Mouse (Mus musculus): ENCODE measurements around the gene Gm21987. TPM values are rescaled to one million over a fixed set of nuclear protein-coding genes. Genes with fewer than 3 reads are reported as not detected.

Gm21987 gene
- total and polyA plus RNA-seq, 2 experiments, result not detected

DNA sequence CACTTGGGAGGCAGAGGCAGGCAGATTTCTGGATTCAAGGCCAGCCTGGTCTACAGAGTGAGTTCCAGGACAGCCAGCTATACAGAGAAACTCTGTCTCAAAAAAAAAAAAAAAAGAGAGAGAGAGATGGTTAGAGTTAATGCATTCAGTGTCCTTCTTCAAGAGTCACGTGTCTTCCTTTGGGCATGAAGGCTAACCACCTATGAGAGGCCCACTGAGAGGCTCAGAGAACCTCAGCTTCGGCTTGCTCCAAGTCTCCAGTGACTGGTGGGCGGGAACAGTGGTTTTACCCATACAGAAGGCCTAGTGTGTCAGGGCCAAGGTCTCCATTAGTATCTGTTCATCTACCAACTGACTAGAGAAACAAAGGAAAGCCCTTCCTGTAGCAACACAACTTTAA, 52.2 kb downstream of the Gm21987 start:
- DNase-seq (ENCODE audit: extremely low read depth, low read depth, low spot score), result no peak
- 77% methylated on average over 3 of the region's 3 CpGs for WGBS
- Histone ChIP-seq H3K27ac (replicated peaks; ENCODE audit: insufficient read depth, low read depth, low read length) (no peak overlapping the region), H3K79me2 (ENCODE audit: control insufficient read depth, insufficient read depth, low read length) (no peaks in the 10 kb centered on the region), H3K9ac (ENCODE audit: low read depth, low read length) (no peak overlapping the region), H3K4me1 (ENCODE audit: control insufficient read depth, insufficient read depth, low read length) (no peaks in the 10 kb centered on the region), H3K36me3 (ENCODE audit: control insufficient read depth, insufficient read depth, low read length) (peaks cover 3% of the 10 kb centered on the region), H3K4me3 (ENCODE audit: insufficient read depth, low read depth, low read length) (no peak overlapping the region), H3K27me3 (ENCODE audit: control insufficient read depth, insufficient read depth, low read length) (no peaks in the 10 kb centered on the region)
- no peak for TF ChIP-seq POLR2A (IDR thresholded peaks at IDR 0.05; ENCODE audit: extremely low read depth, insufficient read depth, low read length)
- no peak for TF ChIP-seq CTCF (IDR thresholded peaks at IDR 0.05; ENCODE audit: low read depth, low read length)

DNA sequence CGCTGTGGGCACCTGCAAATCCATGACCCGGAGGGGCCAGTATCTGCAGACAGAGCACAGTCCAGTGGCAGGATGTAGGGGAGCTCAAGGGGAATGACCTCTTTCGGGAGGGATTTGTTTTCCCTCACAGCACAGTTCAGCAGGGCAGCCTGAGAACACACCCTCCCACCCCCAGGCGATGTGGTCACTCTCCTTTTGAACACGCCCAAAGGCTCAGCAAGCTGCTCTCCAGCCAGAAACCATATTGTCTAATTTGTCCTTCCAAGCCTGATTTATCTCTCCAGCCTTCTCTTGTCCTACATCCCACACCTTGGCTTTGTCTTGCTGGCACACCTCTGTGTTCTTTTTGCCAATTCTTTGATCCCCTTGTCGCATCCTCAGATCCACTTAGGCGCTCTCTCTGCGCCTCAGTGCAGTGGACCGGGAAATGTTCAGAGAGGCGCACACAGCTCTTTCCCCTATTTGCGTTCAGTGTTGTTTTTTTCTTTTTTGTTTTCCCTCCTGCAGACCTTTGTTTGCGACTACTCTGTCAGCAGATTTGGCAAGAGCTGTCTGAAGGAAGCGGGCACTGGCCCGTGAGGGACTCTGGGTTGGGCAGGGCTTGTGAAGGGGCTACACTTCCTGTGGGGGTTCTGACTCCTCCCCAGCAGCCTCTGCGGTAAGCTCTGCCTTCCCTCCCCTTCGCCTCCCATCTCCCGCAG, 52.8 kb downstream of the Gm21987 start:
- no peak for DNase-seq (ENCODE audit: extremely low read depth, low read depth, low spot score)

DNA sequence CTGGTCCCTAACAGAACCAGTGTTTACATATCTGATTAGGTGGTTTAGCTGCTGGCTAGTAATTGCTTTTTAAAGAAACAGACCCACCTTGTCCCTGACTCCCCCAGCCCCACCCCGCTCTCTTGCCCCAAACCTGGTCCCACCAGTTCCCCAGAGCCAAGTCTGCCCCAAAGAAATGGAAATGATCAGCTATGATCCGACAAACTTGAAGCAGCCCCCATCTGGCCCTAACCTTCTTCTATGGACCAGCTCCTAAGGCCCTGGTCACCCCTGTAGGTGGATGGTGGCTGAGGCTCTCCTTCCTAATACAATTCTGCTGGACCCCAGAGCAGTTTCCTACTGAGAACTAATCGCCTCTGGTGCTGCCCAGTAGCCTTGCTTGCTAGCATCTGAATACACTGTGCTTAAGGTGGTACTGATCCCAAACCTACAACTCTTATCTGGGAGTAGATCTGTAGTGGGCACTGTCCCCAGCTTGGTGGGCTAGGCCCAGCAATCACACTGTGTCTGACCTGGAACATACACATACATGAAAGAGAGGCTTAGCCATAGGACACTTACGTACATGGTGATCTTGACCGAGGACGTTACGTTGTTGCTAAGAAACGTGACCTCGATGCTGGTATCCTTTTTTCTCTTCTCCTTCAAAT, 53.6 kb downstream of the Gm21987 start:
- H3K4me1 ChIP-seq (ENCODE audit: control insufficient read depth, insufficient read depth, low read length), result no peaks in the 10 kb centered on the region
- H3K27ac ChIP-seq (replicated peaks; ENCODE audit: insufficient read depth, low read depth, low read length), result no peak overlapping the region
- TF ChIP-seq POLR2A (IDR thresholded peaks at IDR 0.05; ENCODE audit: extremely low read depth, insufficient read depth, low read length), result no peak
- TF ChIP-seq CTCF (IDR thresholded peaks at IDR 0.05; ENCODE audit: low read depth, low read length), result no peak
- peaks cover 10% of the 10 kb centered on the region for H3K36me3 ChIP-seq (ENCODE audit: control insufficient read depth, insufficient read depth, low read length)
- H3K79me2 ChIP-seq (ENCODE audit: control insufficient read depth, insufficient read depth, low read length), result no peaks in the 10 kb centered on the region
- WGBS, result 86% methylated on average over 9 of the region's 9 CpGs
- DNase-seq (ENCODE audit: extremely low read depth, low read depth, low spot score), result no peak
- H3K4me3 ChIP-seq (ENCODE audit: insufficient read depth, low read depth, low read length), result no peak overlapping the region
- no peak overlapping the region for H3K9ac ChIP-seq (ENCODE audit: low read depth, low read length)
- H3K27me3 ChIP-seq (ENCODE audit: control insufficient read depth, insufficient read depth, low read length), result no peaks in the 10 kb centered on the region

More for the DNA sequence above, 52.8 kb downstream of the Gm21987 start:
- TF ChIP-seq POLR2A (IDR thresholded peaks at IDR 0.05; ENCODE audit: extremely low read depth, insufficient read depth, low read length), result no peak
- TF ChIP-seq CTCF (IDR thresholded peaks at IDR 0.05; ENCODE audit: low read depth, low read length), result no peak
- WGBS, result 51% methylated on average over 17 of the region's 17 CpGs
- no peaks in the 10 kb centered on the region for H3K79me2 ChIP-seq (ENCODE audit: control insufficient read depth, insufficient read depth, low read length)
- H3K27ac ChIP-seq (replicated peaks; ENCODE audit: insufficient read depth, low read depth, low read length), result no peak overlapping the region
- H3K9ac ChIP-seq (ENCODE audit: low read depth, low read length), result no peak overlapping the region
- no peak overlapping the region for H3K4me3 ChIP-seq (ENCODE audit: insufficient read depth, low read depth, low read length)
- H3K36me3 ChIP-seq (ENCODE audit: control insufficient read depth, insufficient read depth, low read length), result peaks cover 9% of the 10 kb centered on the region
- no peaks in the 10 kb centered on the region for H3K4me1 ChIP-seq (ENCODE audit: control insufficient read depth, insufficient read depth, low read length)
- no peaks in the 10 kb centered on the region for H3K27me3 ChIP-seq (ENCODE audit: control insufficient read depth, insufficient read depth, low read length)

DNA sequence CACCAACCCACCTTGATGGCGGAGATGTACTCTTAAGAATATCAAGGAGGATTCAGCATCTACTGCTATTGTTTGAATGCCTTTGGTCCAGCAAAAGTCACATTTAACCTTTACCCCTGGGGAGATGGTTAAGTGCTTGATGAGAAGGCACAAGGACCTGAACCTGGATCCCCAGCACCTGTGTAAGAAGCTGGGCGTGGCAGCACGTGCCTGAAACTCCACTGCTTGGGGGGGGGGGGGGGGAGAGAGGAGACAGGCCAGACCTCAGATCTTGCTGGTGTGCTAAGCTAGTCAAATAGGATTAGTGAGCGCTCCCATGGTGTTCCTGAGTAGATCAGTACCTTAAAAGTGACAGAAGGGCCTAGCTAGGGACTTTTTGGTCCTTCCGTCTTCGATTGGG, 54.6 kb downstream of the Gm21987 start:
- H3K4me1 ChIP-seq (ENCODE audit: control insufficient read depth, insufficient read depth, low read length), result no peaks in the 10 kb centered on the region
- no peaks in the 10 kb centered on the region for H3K27me3 ChIP-seq (ENCODE audit: control insufficient read depth, insufficient read depth, low read length)
- H3K27ac ChIP-seq (replicated peaks; ENCODE audit: insufficient read depth, low read depth, low read length), result no peak overlapping the region
- DNase-seq (ENCODE audit: extremely low read depth, low read depth, low spot score), result no peak
- no peak overlapping the region for H3K4me3 ChIP-seq (ENCODE audit: insufficient read depth, low read depth, low read length)
- H3K9ac ChIP-seq (ENCODE audit: low read depth, low read length), result no peak overlapping the region
- no peaks in the 10 kb centered on the region for H3K79me2 ChIP-seq (ENCODE audit: control insufficient read depth, insufficient read depth, low read length)
- WGBS, result 96% methylated on average over 6 of the region's 6 CpGs
- TF ChIP-seq CTCF (IDR thresholded peaks at IDR 0.05; ENCODE audit: low read depth, low read length) (no peak), POLR2A (IDR thresholded peaks at IDR 0.05; ENCODE audit: extremely low read depth, insufficient read depth, low read length) (no peak)
- peaks cover 11% of the 10 kb centered on the region for H3K36me3 ChIP-seq (ENCODE audit: control insufficient read depth, insufficient read depth, low read length)

DNA sequence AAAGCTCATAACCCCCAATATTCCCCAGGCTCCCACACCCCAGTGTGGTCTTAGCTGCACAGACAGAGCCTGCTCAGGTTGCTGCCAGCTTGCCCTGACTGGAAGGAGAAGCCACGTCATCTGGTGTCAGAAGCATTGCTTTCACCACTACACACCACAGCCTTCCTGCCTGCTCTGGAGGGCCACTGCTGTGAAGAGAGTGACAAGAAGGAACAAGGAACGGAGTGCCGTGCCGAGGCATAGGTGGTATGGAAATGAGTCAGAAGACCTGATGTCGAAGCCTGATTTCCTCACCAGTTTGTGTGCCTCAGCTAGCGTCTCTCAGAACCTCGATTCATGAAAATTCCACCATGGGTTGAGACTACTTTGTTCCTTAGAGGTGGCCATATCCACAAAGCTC, 56.8 kb downstream of the Gm21987 start:
- H3K9ac ChIP-seq (ENCODE audit: low read depth, low read length), result no peak overlapping the region
- peaks cover 11% of the 10 kb centered on the region for H3K36me3 ChIP-seq (ENCODE audit: control insufficient read depth, insufficient read depth, low read length)
- H3K27ac ChIP-seq (replicated peaks; ENCODE audit: insufficient read depth, low read depth, low read length), result no peak overlapping the region
- no peaks in the 10 kb centered on the region for H3K79me2 ChIP-seq (ENCODE audit: control insufficient read depth, insufficient read depth, low read length)
- no peaks in the 10 kb centered on the region for H3K27me3 ChIP-seq (ENCODE audit: control insufficient read depth, insufficient read depth, low read length)
- no peak for DNase-seq (ENCODE audit: extremely low read depth, low read depth, low spot score)
- no peak overlapping the region for H3K4me3 ChIP-seq (ENCODE audit: insufficient read depth, low read depth, low read length)
- no peaks in the 10 kb centered on the region for H3K4me1 ChIP-seq (ENCODE audit: control insufficient read depth, insufficient read depth, low read length)
- TF ChIP-seq POLR2A (IDR thresholded peaks at IDR 0.05; ENCODE audit: extremely low read depth, insufficient read depth, low read length), result no peak
- TF ChIP-seq CTCF (IDR thresholded peaks at IDR 0.05; ENCODE audit: low read depth, low read length), result no peak
- WGBS, result 91% methylated on average over 7 of the region's 7 CpGs

DNA sequence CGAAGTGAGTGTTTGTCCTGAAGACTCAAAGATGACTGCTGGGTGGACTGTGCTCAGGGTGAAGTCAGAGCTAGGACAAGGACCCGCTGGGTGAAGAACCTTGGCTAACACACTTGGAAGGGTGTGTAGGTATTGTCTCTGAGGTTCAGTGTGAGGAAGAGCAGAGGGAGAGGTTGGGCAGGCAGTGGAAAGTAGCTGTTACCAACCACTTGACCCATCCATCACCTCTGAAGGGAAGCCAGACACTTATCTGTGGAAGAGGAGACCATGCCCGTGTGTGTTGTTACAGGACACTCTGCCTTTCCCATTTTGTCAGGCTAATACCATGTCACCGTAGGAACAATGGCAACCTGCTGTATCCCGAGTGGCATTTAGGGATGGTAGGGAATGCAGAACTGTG, 59.5 kb downstream of the Gm21987 start:
- no peak overlapping the region for H3K9ac ChIP-seq (ENCODE audit: low read depth, low read length)
- H3K79me2 ChIP-seq (ENCODE audit: control insufficient read depth, insufficient read depth, low read length), result no peaks in the 10 kb centered on the region
- H3K36me3 ChIP-seq (ENCODE audit: control insufficient read depth, insufficient read depth, low read length), result peaks cover 12% of the 10 kb centered on the region
- H3K4me3 ChIP-seq (ENCODE audit: insufficient read depth, low read depth, low read length), result no peak overlapping the region
- no peaks in the 10 kb centered on the region for H3K4me1 ChIP-seq (ENCODE audit: control insufficient read depth, insufficient read depth, low read length)
- H3K27me3 ChIP-seq (ENCODE audit: control insufficient read depth, insufficient read depth, low read length), result no peaks in the 10 kb centered on the region
- TF ChIP-seq POLR2A (IDR thresholded peaks at IDR 0.05; ENCODE audit: extremely low read depth, insufficient read depth, low read length) (no peak), CTCF (IDR thresholded peaks at IDR 0.05; ENCODE audit: low read depth, low read length) (no peak)
- DNase-seq (ENCODE audit: extremely low read depth, low read depth, low spot score), result no peak
- 83% methylated on average over 5 of the region's 5 CpGs for WGBS
- H3K27ac ChIP-seq (replicated peaks; ENCODE audit: insufficient read depth, low read depth, low read length), result no peak overlapping the region

Data from liver, adult 2 months (tissue).